Mouse (Mus musculus): ENCODE results near the gene Trcg1. TPM values are rescaled to one million over a fixed set of nuclear protein-coding genes. Genes with fewer than 3 reads are reported as not detected.

Gene Trcg1
- polyA plus RNA-seq, 1 experiment from 2014 or later = not detected

DNA sequence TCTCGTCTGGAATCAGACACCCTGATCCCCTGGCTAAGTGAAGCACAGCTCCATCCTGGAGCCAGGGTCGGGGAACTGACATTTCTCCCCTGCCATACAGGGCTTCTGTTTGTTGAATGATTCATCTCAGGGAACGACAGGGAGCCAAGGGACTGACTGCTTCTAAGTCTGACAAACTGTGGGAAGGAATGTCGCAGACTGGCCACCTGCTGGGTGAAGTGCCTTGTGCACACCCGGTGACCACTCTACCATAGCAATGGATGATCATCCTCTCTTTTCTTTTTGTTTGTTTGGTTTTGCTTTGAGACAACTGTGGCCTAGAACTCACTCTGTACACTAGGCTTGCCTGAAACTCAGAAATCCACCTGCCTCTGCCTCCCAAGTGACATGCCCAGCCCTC, 6.6 kb downstream of the Trcg1 start:
- no peak for ATAC-seq (ENCODE audit: low FRiP score, low TSS enrichment)
- H3K9me3 ChIP-seq (ENCODE audit: control insufficient read depth, low read length) = no peaks in the 10 kb centered on the region

GRCm38 (mm10) chr9:57244106-57244685, 7.8 kb downstream of the Trcg1 start:
- no peak overlapping the region for H3K4me2 ChIP-seq (replicated peaks; ENCODE audit: low read depth, low read length)
- no peaks in the 10 kb centered on the region for H3K36me3 ChIP-seq (ENCODE audit: control insufficient read depth, insufficient read depth, low read length)
- 0 out of 2 replicates have a peak, but pooled peaks have one; percentile 24 for ATAC-seq (ENCODE audit: low FRiP score, low TSS enrichment)
- no peak overlapping the region for H3K4me3 ChIP-seq (ENCODE audit: low read length)
- H3K9me3 ChIP-seq (ENCODE audit: control insufficient read depth, low read length) = no peaks in the 10 kb centered on the region
- H3K4me1 ChIP-seq (ENCODE audit: control insufficient read depth, insufficient read depth, low read length) = peaks cover 11% of the 10 kb centered on the region; the same call in 1 of the 2 replicates
- no peak overlapping the region for H3K9ac ChIP-seq (ENCODE audit: low read depth, low read length)
- no peaks in the 10 kb centered on the region for H3K27me3 ChIP-seq (ENCODE audit: control insufficient read depth, insufficient read depth, low read length)
- WGBS = 24% methylated on average over 7 of the region's 7 CpGs
- H3K27ac ChIP-seq (ENCODE audit: low read depth, low read length) = no peak overlapping the region

More for the DNA sequence above, 6.6 kb downstream of the Trcg1 start:
- H3K36me3 ChIP-seq (ENCODE audit: control insufficient read depth, insufficient read depth, low read length) = no peaks in the 10 kb centered on the region
- no peak overlapping the region for H3K4me3 ChIP-seq (ENCODE audit: low read length)
- no peak overlapping the region for H3K9ac ChIP-seq (ENCODE audit: low read depth, low read length)
- WGBS = 45% methylated on average over 5 of the region's 5 CpGs
- no peak overlapping the region for H3K4me2 ChIP-seq (replicated peaks; ENCODE audit: low read depth, low read length)
- no peak overlapping the region for H3K27ac ChIP-seq (ENCODE audit: low read depth, low read length)
- H3K27me3 ChIP-seq (ENCODE audit: control insufficient read depth, insufficient read depth, low read length) = no peaks in the 10 kb centered on the region
- peaks cover 11% of the 10 kb centered on the region; the same call in 1 of the 2 replicates for H3K4me1 ChIP-seq (ENCODE audit: control insufficient read depth, insufficient read depth, low read length)

- no peaks in the 10 kb centered on the region for H3K27me3 ChIP-seq (ENCODE audit: control insufficient read depth, insufficient read depth, low read length)
- WGBS = 94% methylated on average over 5 of the region's 5 CpGs
- no peak for ATAC-seq (ENCODE audit: low FRiP score, low TSS enrichment)
- peaks cover 11% of the 10 kb centered on the region; the same call in 1 of the 2 replicates for H3K4me1 ChIP-seq (ENCODE audit: control insufficient read depth, insufficient read depth, low read length)
- no peak overlapping the region for H3K4me2 ChIP-seq (replicated peaks; ENCODE audit: low read depth, low read length)
- H3K9ac ChIP-seq (ENCODE audit: low read depth, low read length) = no peak overlapping the region
- H3K4me3 ChIP-seq (ENCODE audit: low read length) = no peak overlapping the region
- H3K9me3 ChIP-seq (ENCODE audit: control insufficient read depth, low read length) = no peaks in the 10 kb centered on the region
- H3K36me3 ChIP-seq (ENCODE audit: control insufficient read depth, insufficient read depth, low read length) = peaks cover 2% of the 10 kb centered on the region; the same call in 1 of the 2 replicates
- no peak overlapping the region for H3K27ac ChIP-seq (ENCODE audit: low read depth, low read length)
These were observed 10.1 kb downstream of the Trcg1 start for GRCm38 (mm10) chr9:57246482-57246881.

GRCm38 (mm10) chr9:57247201-57247671, 10.9 kb downstream of the Trcg1 start:
- no peak overlapping the region for H3K9ac ChIP-seq (ENCODE audit: low read depth, low read length)
- H3K4me1 ChIP-seq (ENCODE audit: control insufficient read depth, insufficient read depth, low read length) = peaks cover 11% of the 10 kb centered on the region; the same call in 1 of the 2 replicates
- no peak overlapping the region for H3K4me3 ChIP-seq (ENCODE audit: low read length)
- H3K27ac ChIP-seq (ENCODE audit: low read depth, low read length) = no peak overlapping the region
- H3K27me3 ChIP-seq (ENCODE audit: control insufficient read depth, insufficient read depth, low read length) = no peaks in the 10 kb centered on the region
- H3K9me3 ChIP-seq (ENCODE audit: control insufficient read depth, low read length) = no peaks in the 10 kb centered on the region
- ATAC-seq (ENCODE audit: low FRiP score, low TSS enrichment) = no peak
- no peak overlapping the region for H3K4me2 ChIP-seq (replicated peaks; ENCODE audit: low read depth, low read length)
- WGBS = 53% methylated on average over 8 of the region's 8 CpGs
- H3K36me3 ChIP-seq (ENCODE audit: control insufficient read depth, insufficient read depth, low read length) = peaks cover 8% of the 10 kb centered on the region; the same call in 1 of the 2 replicates

GRCm38 (mm10) chr9:57248030-57248942, 11.9 kb downstream of the Trcg1 start:
- ATAC-seq (ENCODE audit: low FRiP score, low TSS enrichment) = no peak
- H3K27ac ChIP-seq (ENCODE audit: low read depth, low read length) = no peak overlapping the region
- WGBS = 63% methylated on average over 7 of the region's 7 CpGs
- H3K36me3 ChIP-seq (ENCODE audit: control insufficient read depth, insufficient read depth, low read length) = peaks cover 19% of the 10 kb centered on the region
- H3K9ac ChIP-seq (ENCODE audit: low read depth, low read length) = no peak overlapping the region
- no peak overlapping the region for H3K4me2 ChIP-seq (replicated peaks; ENCODE audit: low read depth, low read length)
- no peak overlapping the region for H3K4me3 ChIP-seq (ENCODE audit: low read length)
- H3K9me3 ChIP-seq (ENCODE audit: control insufficient read depth, low read length) = no peaks in the 10 kb centered on the region
- no peaks in the 10 kb centered on the region for H3K27me3 ChIP-seq (ENCODE audit: control insufficient read depth, insufficient read depth, low read length)
- H3K4me1 ChIP-seq (ENCODE audit: control insufficient read depth, insufficient read depth, low read length) = peaks cover 11% of the 10 kb centered on the region; the same call in 1 of the 2 replicates

GRCm38 (mm10) chr9:57250026-57250425, 13.7 kb downstream of the Trcg1 start:
- H3K36me3 ChIP-seq (ENCODE audit: control insufficient read depth, insufficient read depth, low read length) = peaks cover 34% of the 10 kb centered on the region
- no peak overlapping the region for H3K27ac ChIP-seq (ENCODE audit: low read depth, low read length)
- no peaks in the 10 kb centered on the region for H3K9me3 ChIP-seq (ENCODE audit: control insufficient read depth, low read length)
- no peak overlapping the region for H3K4me2 ChIP-seq (replicated peaks; ENCODE audit: low read depth, low read length)
- H3K9ac ChIP-seq (ENCODE audit: low read depth, low read length) = no peak overlapping the region
- WGBS = 93% methylated on average over 4 of the region's 4 CpGs
- H3K4me3 ChIP-seq (ENCODE audit: low read length) = no peak overlapping the region
- ATAC-seq (ENCODE audit: low FRiP score, low TSS enrichment) = no peak
- H3K27me3 ChIP-seq (ENCODE audit: control insufficient read depth, insufficient read depth, low read length) = no peaks in the 10 kb centered on the region
- peaks cover 7% of the 10 kb centered on the region; the same call in 1 of the 2 replicates for H3K4me1 ChIP-seq (ENCODE audit: control insufficient read depth, insufficient read depth, low read length)

DNA sequence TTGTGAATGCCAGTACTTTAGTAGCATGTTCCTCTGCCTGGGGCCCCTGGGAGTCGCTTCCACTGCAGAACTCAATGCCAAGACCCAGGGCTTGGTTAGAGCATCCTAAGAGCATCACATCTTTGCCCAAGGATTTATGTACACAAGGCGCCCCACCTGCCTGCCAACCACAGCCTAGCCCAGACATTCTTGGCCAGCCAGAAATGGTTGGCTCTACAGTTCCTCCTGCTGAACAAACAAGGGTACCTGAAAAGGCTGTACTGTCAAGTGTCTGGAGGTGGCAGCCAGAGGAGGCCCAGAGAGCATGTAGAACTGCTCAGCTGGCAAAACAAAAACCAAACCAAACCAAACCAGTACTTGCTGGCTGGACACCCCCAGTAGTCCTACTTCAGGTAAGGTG, 14.8 kb downstream of the Trcg1 start:
- Histone ChIP-seq H3K27me3 (ENCODE audit: control insufficient read depth, insufficient read depth, low read length) (no peaks in the 10 kb centered on the region), H3K4me2 (replicated peaks; ENCODE audit: low read depth, low read length) (no peak overlapping the region), H3K4me3 (ENCODE audit: low read length) (no peak overlapping the region), H3K9me3 (ENCODE audit: control insufficient read depth, low read length) (no peaks in the 10 kb centered on the region), H3K36me3 (ENCODE audit: control insufficient read depth, insufficient read depth, low read length) (peaks cover 42% of the 10 kb centered on the region), H3K4me1 (ENCODE audit: control insufficient read depth, insufficient read depth, low read length) (peaks cover 7% of the 10 kb centered on the region; the same call in 1 of the 2 replicates), H3K9ac (ENCODE audit: low read depth, low read length) (no peak overlapping the region), H3K27ac (ENCODE audit: low read depth, low read length) (no peak overlapping the region)
- no peak for ATAC-seq (ENCODE audit: low FRiP score, low TSS enrichment)
- WGBS = 96% methylated on average over 2 of the region's 2 CpGs

- Histone ChIP-seq H3K27ac (ENCODE audit: low read depth, low read length) (no peak overlapping the region), H3K27me3 (ENCODE audit: control insufficient read depth, insufficient read depth, low read length) (no peaks in the 10 kb centered on the region), H3K36me3 (ENCODE audit: control insufficient read depth, insufficient read depth, low read length) (peaks cover 70% of the 10 kb centered on the region), H3K4me2 (replicated peaks; ENCODE audit: low read depth, low read length) (no peak overlapping the region), H3K9ac (ENCODE audit: low read depth, low read length) (no peak overlapping the region), H3K4me1 (ENCODE audit: control insufficient read depth, insufficient read depth, low read length) (no peaks in the 10 kb centered on the region), H3K4me3 (ENCODE audit: low read length) (no peak overlapping the region), H3K9me3 (ENCODE audit: control insufficient read depth, low read length) (no peaks in the 10 kb centered on the region)
- 89% methylated on average over 7 of the region's 7 CpGs for WGBS
- no peak for ATAC-seq (ENCODE audit: low FRiP score, low TSS enrichment)
These were observed 17.7 kb downstream of the Trcg1 start for GRCm38 (mm10) chr9:57254061-57254460.

Measured in kidney, embryonic 14.5 days (tissue).